Mouse (Mus musculus): Measurements from ENCODE around the gene Entr1.

DNA sequence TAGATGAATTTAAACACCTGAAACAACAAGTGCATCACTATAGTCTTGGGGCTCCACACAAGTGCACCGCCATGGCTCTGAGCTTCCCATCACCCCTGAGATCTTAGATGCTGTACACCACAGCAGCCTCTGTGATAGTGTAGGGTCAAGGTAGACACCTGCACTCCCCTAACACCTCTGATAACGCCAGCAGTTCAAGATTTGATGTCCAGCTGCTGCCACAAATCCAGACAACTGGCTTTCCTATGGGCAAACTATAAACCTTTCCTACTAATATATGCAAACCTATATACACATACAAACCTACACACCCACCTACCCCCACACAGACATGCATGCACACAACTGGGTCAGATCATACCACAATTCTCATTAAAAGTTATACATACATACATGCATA is 35.4 kb upstream of the Entr1 start:
- TF ChIP-seq CTCF (IDR thresholded peaks at IDR 0.05; ENCODE audit: low read depth) (no peak), EP300 (IDR thresholded peaks at IDR 0.05; ENCODE audit: low read depth) (no peak)
